Mouse (Mus musculus) urinary bladder, postnatal 25 days (tissue): ENCODE results near the gene Gm30302.

ENCODE experiments used
- DNase-seq: peaks from one replicate; pipeline ENCODE4 v3.0.0; 2022; ENCODE audit warnings: low spot score

Gene Gm30302

DNA sequence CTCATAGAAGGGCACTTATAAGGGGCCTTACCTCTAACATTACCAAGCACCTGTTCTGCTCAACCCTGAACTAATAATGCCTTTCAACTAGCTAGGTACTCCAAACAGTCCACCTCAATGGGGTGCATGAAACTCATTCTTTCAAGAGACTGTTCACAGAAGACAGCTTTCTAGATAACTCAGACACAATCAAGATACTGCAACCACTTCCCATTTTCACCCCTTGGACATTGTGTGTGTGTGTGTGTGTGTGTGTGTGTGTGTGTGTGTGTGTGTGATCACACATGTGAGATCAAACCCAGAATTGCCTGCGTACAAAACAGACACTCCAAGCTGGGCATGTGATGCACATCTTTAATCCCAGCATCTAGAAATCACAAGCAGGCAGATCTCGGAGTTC, 60.8 kb downstream of the Gm30302 start:
- DNase-seq = no peak

DNA sequence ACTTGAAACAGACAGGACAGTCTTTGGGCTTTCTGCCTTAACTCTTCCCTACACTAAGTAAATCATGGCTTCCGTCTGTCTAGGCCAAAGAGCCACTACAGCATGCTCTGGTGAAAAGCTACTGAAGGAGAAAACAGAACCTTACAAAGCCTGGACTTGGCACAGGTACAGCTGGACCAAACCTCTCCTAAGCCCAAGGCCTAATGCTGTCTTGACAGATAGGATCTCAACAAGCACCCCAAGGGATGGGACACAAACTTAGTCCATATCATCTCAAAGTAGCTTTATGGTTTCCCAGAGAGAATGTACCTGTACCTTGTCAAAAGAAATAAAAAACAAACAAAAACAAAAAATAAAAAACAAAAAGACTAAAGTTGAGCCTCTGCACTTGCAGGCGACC, 62.4 kb downstream of the Gm30302 start:
- no peak for DNase-seq
